Mouse (Mus musculus): ENCODE data around the gene Dnah5. TPM values are rescaled to one million over a fixed set of nuclear protein-coding genes. Genes with fewer than 3 reads are reported as not detected.

Gene Dnah5
- total RNA-seq, 1 experiment, result 0.09 TPM

- TF ChIP-seq CHD2 (IDR thresholded peaks at IDR 0.05; ENCODE audit: low read depth, low read length) (no peak), HCFC1 (IDR thresholded peaks at IDR 0.05; ENCODE audit: borderline replicate concordance, insufficient read depth, low read length) (no peak), ZC3H11A (IDR thresholded peaks at IDR 0.05; ENCODE audit: borderline replicate concordance, low read depth, low read length) (no peak), MAFK (IDR thresholded peaks at IDR 0.05; ENCODE audit: insufficient read depth, low read depth, low read length) (no peak), ZNF384 (IDR thresholded peaks at IDR 0.05; ENCODE audit: low read depth, low read length) (no peak)
- DNase-seq (ENCODE audit: low read depth, low spot score), result no peak
- H3K4me3 ChIP-seq (ENCODE audit: insufficient read depth in 1 of 2, low read depth in 1 of 2, low read length in 2 of 2, poor library complexity in 1 of 2, severe bottlenecking in 1 of 2), result no peak overlapping the region
- H3K36me3 ChIP-seq (ENCODE audit: control insufficient read depth, insufficient read depth, low read length, poor library complexity, severe bottlenecking), result no peaks in the 10 kb centered on the region
- H3K4me1 ChIP-seq (ENCODE audit: control insufficient read depth in 2 of 2, insufficient read depth in 2 of 2, low read length in 2 of 2, poor library complexity in 1 of 2), result no peaks in the 10 kb centered on the region
- no peak overlapping the region for H3K27ac ChIP-seq (ENCODE audit: insufficient read depth, low read depth, low read length, poor library complexity, severe bottlenecking)
- no peak overlapping the region for H3K9ac ChIP-seq (ENCODE audit: insufficient read depth, low read depth, low read length, poor library complexity, severe bottlenecking)
- no peaks in the 10 kb centered on the region for H3K9me3 ChIP-seq (ENCODE audit: control insufficient read depth, insufficient read depth, low read depth, low read length)
- in situ Hi-C loops (cut with MboI; ENCODE audit: low sequenced_read_pairs in 2 of 2, unreplicated experiment in 2 of 2), result loop anchor here (5.0 to 10.0 kb wide), 2 partner anchors 260 to 278 kb away; no protein-coding TSS in a partner anchor
Observed at GRCm38 (mm10) chr15:28182567-28182966, 21.0 kb upstream of the Dnah5 start.

- Histone ChIP-seq H3K9me3 (ENCODE audit: control insufficient read depth, insufficient read depth, low read depth, low read length) (no peaks in the 10 kb centered on the region), H3K9ac (ENCODE audit: insufficient read depth, low read depth, low read length, poor library complexity, severe bottlenecking) (no peak overlapping the region), H3K4me3 (ENCODE audit: insufficient read depth in 1 of 2, low read depth in 1 of 2, low read length in 2 of 2, poor library complexity in 1 of 2, severe bottlenecking in 1 of 2) (no peak overlapping the region), H3K36me3 (ENCODE audit: control insufficient read depth, insufficient read depth, low read length, poor library complexity, severe bottlenecking) (no peaks in the 10 kb centered on the region), H3K4me1 (ENCODE audit: control insufficient read depth in 2 of 2, insufficient read depth in 2 of 2, low read length in 2 of 2, poor library complexity in 1 of 2) (no peaks in the 10 kb centered on the region), H3K27ac (ENCODE audit: insufficient read depth, low read depth, low read length, poor library complexity, severe bottlenecking) (no peak overlapping the region)
- peak; percentile 54 for DNase-seq (ENCODE audit: low read depth, low spot score)
- in situ Hi-C loops (cut with MboI; ENCODE audit: low sequenced_read_pairs in 2 of 2, unreplicated experiment in 2 of 2), result loop anchor here in 1 of 2 experiments (10.0 kb wide), 1 partner anchor 283 kb away; no protein-coding TSS in a partner anchor
- peak; percentile 73; the same call in 1 of the 2 replicates for TF ChIP-seq ZC3H11A (IDR thresholded peaks at IDR 0.05; ENCODE audit: borderline replicate concordance, low read depth, low read length)
- no peak for TF ChIP-seq HCFC1 (IDR thresholded peaks at IDR 0.05; ENCODE audit: borderline replicate concordance, insufficient read depth, low read length)
- TF ChIP-seq CHD2 (IDR thresholded peaks at IDR 0.05; ENCODE audit: low read depth, low read length), result no peak
- no peak for TF ChIP-seq MAFK (IDR thresholded peaks at IDR 0.05; ENCODE audit: insufficient read depth, low read depth, low read length)
- TF ChIP-seq ZNF384 (IDR thresholded peaks at IDR 0.05; ENCODE audit: low read depth, low read length), result no peak
Observed at GRCm38 (mm10) chr15:28187472-28188360, 15.8 kb upstream of the Dnah5 start.

- Histone ChIP-seq H3K4me1 (ENCODE audit: control insufficient read depth in 2 of 2, insufficient read depth in 2 of 2, low read length in 2 of 2, poor library complexity in 1 of 2) (no peaks in the 10 kb centered on the region), H3K9me3 (ENCODE audit: control insufficient read depth, insufficient read depth, low read depth, low read length) (no peaks in the 10 kb centered on the region), H3K4me3 (ENCODE audit: insufficient read depth in 1 of 2, low read depth in 1 of 2, low read length in 2 of 2, poor library complexity in 1 of 2, severe bottlenecking in 1 of 2) (no peak overlapping the region), H3K9ac (ENCODE audit: insufficient read depth, low read depth, low read length, poor library complexity, severe bottlenecking) (no peak overlapping the region), H3K36me3 (ENCODE audit: control insufficient read depth, insufficient read depth, low read length, poor library complexity, severe bottlenecking) (no peaks in the 10 kb centered on the region), H3K27ac (ENCODE audit: insufficient read depth, low read depth, low read length, poor library complexity, severe bottlenecking) (no peak overlapping the region)
- no peak for DNase-seq (ENCODE audit: low read depth, low spot score)
- in situ Hi-C loops (cut with MboI; ENCODE audit: low sequenced_read_pairs in 2 of 2, unreplicated experiment in 2 of 2), result loop anchor here in 1 of 2 experiments (10.0 kb wide), 1 partner anchor 284 kb away; no protein-coding TSS in a partner anchor
- TF ChIP-seq CHD2 (IDR thresholded peaks at IDR 0.05; ENCODE audit: low read depth, low read length), result no peak
- TF ChIP-seq MAFK (IDR thresholded peaks at IDR 0.05; ENCODE audit: insufficient read depth, low read depth, low read length), result no peak
- TF ChIP-seq ZNF384 (IDR thresholded peaks at IDR 0.05; ENCODE audit: low read depth, low read length), result no peak
- no peak for TF ChIP-seq HCFC1 (IDR thresholded peaks at IDR 0.05; ENCODE audit: borderline replicate concordance, insufficient read depth, low read length)
- TF ChIP-seq ZC3H11A (IDR thresholded peaks at IDR 0.05; ENCODE audit: borderline replicate concordance, low read depth, low read length), result no peak
Observed at GRCm38 (mm10) chr15:28188361-28189011, 15.1 kb upstream of the Dnah5 start.

- Histone ChIP-seq H3K27ac (ENCODE audit: insufficient read depth, low read depth, low read length, poor library complexity, severe bottlenecking) (no peak overlapping the region), H3K4me1 (ENCODE audit: control insufficient read depth in 2 of 2, insufficient read depth in 2 of 2, low read length in 2 of 2, poor library complexity in 1 of 2) (no peaks in the 10 kb centered on the region), H3K36me3 (ENCODE audit: control insufficient read depth, insufficient read depth, low read length, poor library complexity, severe bottlenecking) (no peaks in the 10 kb centered on the region), H3K4me3 (ENCODE audit: insufficient read depth in 1 of 2, low read depth in 1 of 2, low read length in 2 of 2, poor library complexity in 1 of 2, severe bottlenecking in 1 of 2) (no peak overlapping the region), H3K9ac (ENCODE audit: insufficient read depth, low read depth, low read length, poor library complexity, severe bottlenecking) (no peak overlapping the region), H3K9me3 (ENCODE audit: control insufficient read depth, insufficient read depth, low read depth, low read length) (no peaks in the 10 kb centered on the region)
- in situ Hi-C loops (cut with MboI; ENCODE audit: low sequenced_read_pairs in 2 of 2, unreplicated experiment in 2 of 2), result loop anchor here in 1 of 2 experiments (10.0 kb wide), 1 partner anchor 285 kb away; no protein-coding TSS in a partner anchor
- no peak for TF ChIP-seq ZNF384 (IDR thresholded peaks at IDR 0.05; ENCODE audit: low read depth, low read length)
- TF ChIP-seq HCFC1 (IDR thresholded peaks at IDR 0.05; ENCODE audit: borderline replicate concordance, insufficient read depth, low read length), result no peak
- no peak for TF ChIP-seq MAFK (IDR thresholded peaks at IDR 0.05; ENCODE audit: insufficient read depth, low read depth, low read length)
- no peak for TF ChIP-seq ZC3H11A (IDR thresholded peaks at IDR 0.05; ENCODE audit: borderline replicate concordance, low read depth, low read length)
- TF ChIP-seq CHD2 (IDR thresholded peaks at IDR 0.05; ENCODE audit: low read depth, low read length), result no peak
- DNase-seq (ENCODE audit: low read depth, low spot score), result no peak
Observed at GRCm38 (mm10) chr15:28189668-28190067, 13.9 kb upstream of the Dnah5 start.
